In the genomic region with DNA sequence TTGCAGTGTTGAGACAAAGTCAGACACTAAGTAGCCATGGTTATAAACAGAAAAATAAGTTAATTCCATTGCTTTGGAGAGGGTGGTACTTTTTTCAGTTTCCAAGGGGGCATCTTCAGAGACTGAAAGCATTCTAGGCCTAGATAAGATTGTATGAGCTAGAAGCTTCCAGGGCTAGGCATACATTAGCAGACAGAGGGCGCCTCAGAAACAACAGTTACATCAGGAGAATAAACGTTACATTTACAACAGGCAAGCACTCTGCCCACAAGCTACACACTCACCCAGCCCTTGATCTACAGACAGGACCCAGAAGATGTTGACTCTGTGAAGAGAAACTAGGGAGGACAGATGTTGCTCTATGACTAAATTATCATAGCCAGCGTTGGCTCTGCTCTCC, we compare ENCODE assay signal across 8 mouse cellular contexts. TPM values are rescaled to one million over a fixed set of nuclear protein-coding genes. Genes with fewer than 3 reads are reported as not detected.
DNase-seq lines count a peak whose midpoint lies in the region; ATAC-seq and TF ChIP-seq lines count a peak whose summit lies in the region.

No protein-coding gene starts in this region.

- H3K4me1 ChIP-seq in lung, embryonic 14.5 days (ENCODE audit: insufficient read depth), result no peaks in the 10 kb centered on the region
- H3K4me1 ChIP-seq in thymus, adult 2 months (replicated peaks; ENCODE audit: control insufficient read depth, insufficient read depth, low read length), result no peaks in the 10 kb centered on the region

- no peak for ATAC-seq in lung, embryonic 14.5 days (ENCODE audit: insufficient read depth)

- 42% methylated on average over 3 of the region's 3 CpGs for WGBS in lung, embryonic 14.5 days
- 55% methylated on average over 3 of the region's 3 CpGs for WGBS in thymus, adult 2 months

- TF ChIP-seq POLR2A in thymus, adult 2 months (IDR thresholded peaks at IDR 0.05; ENCODE audit: control insufficient read depth, extremely low read depth, insufficient read depth, low read length, poor library complexity), result no peak

- DNase-seq in gastrocnemius, adult 2 months, result no peak
- no peak for DNase-seq in gastrocnemius, postnatal 25 days
- DNase-seq in lung, embryonic 14.5 days, result peak; percentile 54
- DNase-seq in lung, postnatal 4 days, result no peak
- peak; percentile 15 to 26 for DNase-seq in cerebellum, postnatal 36 days
- DNase-seq in thymus, adult 2 months, result peak; percentile 41
- no peak for DNase-seq in gastrocnemius, adult 8-10 months (ENCODE audit: low spot score in 2 of 2)
- no peak for DNase-seq in Muller cell, postnatal 12 days (ENCODE audit: inconsistent ontology term)

- TF ChIP-seq CTCF in gastrocnemius, adult 2 months (IDR thresholded peaks at IDR 0.05), result peak; percentile 52
- peak; percentile 53 for TF ChIP-seq CTCF in lung, embryonic 14.5 days (IDR thresholded peaks at IDR 0.05; ENCODE audit: low read depth)
- TF ChIP-seq CTCF in thymus, adult 2 months (IDR thresholded peaks at IDR 0.05; ENCODE audit: borderline replicate concordance, control insufficient read depth, extremely low read depth, insufficient read depth, low read length, poor library complexity), result no peak

- no peak overlapping the region for H3K4me3 ChIP-seq in gastrocnemius, adult 2 months
- no peak overlapping the region for H3K4me3 ChIP-seq in lung, embryonic 14.5 days (ENCODE audit: low read depth, low read length)
- H3K4me3 ChIP-seq in thymus, adult 2 months (ENCODE audit: control insufficient read depth, insufficient read depth, low read length), result no peak overlapping the region

- H3K4me2 ChIP-seq in lung, embryonic 14.5 days, result no peak overlapping the region

- intact Hi-C loops in gastrocnemius, adult 2 months (cut with DNase I), result no loop called here

- no peak overlapping the region for H3K9ac ChIP-seq in lung, embryonic 14.5 days

- H3K27me3 ChIP-seq in lung, embryonic 14.5 days (ENCODE audit: insufficient read depth, low read length), result no peaks in the 10 kb centered on the region
- no peaks in the 10 kb centered on the region for H3K27me3 ChIP-seq in thymus, adult 2 months (ENCODE audit: control insufficient read depth, insufficient read depth, low read length)

- no peak overlapping the region for H3K27ac ChIP-seq in gastrocnemius, adult 2 months
- no peak overlapping the region for H3K27ac ChIP-seq in lung, embryonic 14.5 days (ENCODE audit: low read depth)
- H3K27ac ChIP-seq in thymus, adult 2 months (ENCODE audit: control insufficient read depth, insufficient read depth, low read length), result no peak overlapping the region

- H3K9me3 ChIP-seq in lung, embryonic 14.5 days (ENCODE audit: low read depth, low read length), result no peaks in the 10 kb centered on the region

- H3K36me3 ChIP-seq in lung, embryonic 14.5 days (ENCODE audit: insufficient read depth), result peaks cover 22% of the 10 kb centered on the region; the same call in 1 of the 2 replicates
- H3K36me3 ChIP-seq in thymus, adult 2 months (ENCODE audit: control insufficient read depth, insufficient read depth, low read length), result no peaks in the 10 kb centered on the region

RNA-seq across cellular contexts. Expression of a gene that starts 34.4 kb away (rescaled TPM):
- total RNA-seq in gastrocnemius, adult 2 months (2021), result 1 to 10 TPM; 3.4 to 6.3 TPM
- total RNA-seq in gastrocnemius, postnatal 25 days (2021), result 1 to 10 TPM; 7.6 to 8.4 TPM
- 21.5 and 28.1 TPM in 2 replicates for polyA plus RNA-seq in lung, embryonic 14.5 days (2014; fragmentation: Nextera tagmentation; extraction: Ambion mirVana)
- 0.56 and 1.1 TPM in 2 replicates for polyA plus RNA-seq in thymus, adult 2 months (2012; rRNA removed)
- 1 to 10 TPM; 3.8 to 5.3 (median 4.8) TPM for total RNA-seq in gastrocnemius, adult 8-10 months (2022)

RNA-seq across cellular contexts. Expression of a gene that starts 36.6 kb away (rescaled TPM):
- total RNA-seq in gastrocnemius, adult 2 months (2021), result 1 to 10 TPM; 3.3 to 4.0 TPM
- 1 to 10 TPM; 3.8 to 4.0 TPM for total RNA-seq in gastrocnemius, postnatal 25 days (2021)
- 11.8 and 12.5 TPM in 2 replicates for polyA plus RNA-seq in lung, embryonic 14.5 days (2014; fragmentation: Nextera tagmentation; extraction: Ambion mirVana)
- 0.94 and 1.0 TPM in 2 replicates for polyA plus RNA-seq in thymus, adult 2 months (2012; rRNA removed)
- 1 to 10 TPM; 3.3 to 4.8 (median 3.4) TPM for total RNA-seq in gastrocnemius, adult 8-10 months (2022)

RNA-seq across cellular contexts. Expression of a gene that starts 50.0 kb away (rescaled TPM):
- total RNA-seq in gastrocnemius, adult 2 months (2021), result 1 to 10 TPM; 6.3 to 9.8 TPM
- 1 to 10 TPM; 6.0 to 6.6 TPM for total RNA-seq in gastrocnemius, postnatal 25 days (2021)
- 3.1 and 4.7 TPM in 2 replicates for polyA plus RNA-seq in lung, embryonic 14.5 days (2014; fragmentation: Nextera tagmentation; extraction: Ambion mirVana)
- 14.8 and 15.6 TPM in 2 replicates for polyA plus RNA-seq in thymus, adult 2 months (2012; rRNA removed)
- 1 to 10 TPM; 4.8 to 6.6 (median 6.1) TPM for total RNA-seq in gastrocnemius, adult 8-10 months (2022)

Comparison
In these comparisons a context has a peak if more than half of its experiments do, and no peak if none do; other contexts are left out.
1. DNase-seq: peak in lung, embryonic 14.5 days (single experiment), cerebellum, postnatal 36 days (2 of 2) and thymus, adult 2 months (single experiment); none in gastrocnemius, adult 2 months (single experiment), gastrocnemius, postnatal 25 days (single experiment), lung, postnatal 4 days (0 of 2), gastrocnemius, adult 8-10 months (0 of 2) and Muller cell, postnatal 12 days (single experiment).